Mouse (Mus musculus) heart, embryonic 14.5 days (tissue): ENCODE results near the gene Psmb9. TPM values are rescaled to one million over a fixed set of nuclear protein-coding genes. Genes with fewer than 3 reads are reported as not detected.
"Not testable (repeated sequence)": the region's sequence is repeated elsewhere in the genome, so short reads cannot be mapped to it uniquely, and the experiment has no call there.

ENCODE experiments used
- ATAC-seq: fragments of 200-750 bp; cut with Nextera tagmentation; 2 replicates; pipeline ENCODE4 v1.8.0; 2017; ENCODE audit warnings: low read depth, moderate TSS enrichment; ENCODE audit not compliant: insufficient number of reproducible peaks, insufficient read depth, low FRiP score
- H3K27ac ChIP-seq, 2 experiments: fragments of 200-500 bp in 1 of 2; fragments of 300-500 bp in 1 of 2; sonication (generic) in 1 of 2; replicated peaks in 1 of 2; 2 replicates each; pipeline ENCODE4 v1.5.1; 2012 to 2014; ENCODE audit warnings: low read depth in 2 of 2, low read length in 2 of 2, control low read depth in 1 of 2, mild to moderate bottlenecking in 1 of 2, mixed read lengths in 1 of 2; ENCODE audit not compliant: control insufficient read depth in 1 of 2, insufficient read depth in 1 of 2
- H3K27me3 ChIP-seq: fragments of 300-500 bp; sonication (generic); 2 replicates; pipeline ENCODE4 v1.6.1; 2014; ENCODE audit warnings: mild to moderate bottlenecking, low read length, control low read depth; ENCODE audit not compliant: control insufficient read depth, insufficient read depth
- H3K36me3 ChIP-seq: fragments of 300-500 bp; sonication (generic); 2 replicates; pipeline ENCODE4 v1.6.1; 2014; ENCODE audit warnings: mild to moderate bottlenecking, control low read depth, low read length, mixed read lengths; ENCODE audit not compliant: control insufficient read depth, insufficient read depth
- H3K4me1 ChIP-seq, 2 experiments: fragments of 200-500 bp in 1 of 2; fragments of 300-500 bp in 1 of 2; sonication (generic) in 1 of 2; 2 replicates each; pipeline ENCODE4 v1.6.1; 2012 to 2014; ENCODE audit warnings: low read length in 2 of 2, control low read depth in 1 of 2, mixed read lengths in 1 of 2; ENCODE audit not compliant: control insufficient read depth in 2 of 2, insufficient read depth in 2 of 2
- H3K4me2 ChIP-seq: fragments of 300-500 bp; sonication (generic); 2 replicates; pipeline ENCODE4 v1.6.1; 2014; ENCODE audit warnings: mild to moderate bottlenecking, low read length
- H3K4me3 ChIP-seq, 2 experiments: fragments of 200-500 bp in 1 of 2; fragments of 300-500 bp in 1 of 2; sonication (generic) in 1 of 2; 2 replicates each; pipeline ENCODE4 v1.5.1; 2012 to 2014; ENCODE audit warnings: low read length in 2 of 2, mild to moderate bottlenecking in 2 of 2, control low read depth in 1 of 2, low read depth in 1 of 2, moderate library complexity in 1 of 2; ENCODE audit not compliant: control insufficient read depth in 1 of 2, insufficient read depth in 1 of 2
- H3K9ac ChIP-seq: fragments of 300-500 bp; sonication (generic); 2 replicates; pipeline ENCODE4 v1.6.1; 2014; ENCODE audit warnings: mild to moderate bottlenecking, low read length
- H3K9me3 ChIP-seq: fragments of 300-500 bp; sonication (generic); 2 replicates; pipeline ENCODE4 v1.6.1; 2016; ENCODE audit warnings: low read length, control low read depth; ENCODE audit not compliant: control insufficient read depth
- WGBS: fragments of 180-500 bp; shearing (Covaris S2); extraction: QIAGEN DNeasy Blood & Tissue Kit; methylation state at CpG from one replicate; pipeline ENCODE4 v1.1.7; 2014; 5-methylcytosine and 5-hydroxymethylcytosine counted together
- polyA plus RNA-seq: library from polyadenylated mRNA; unstranded; fragments of >200 nt; fragmentation: Nextera tagmentation; extraction: Ambion mirVana; gene quantifications from 2 replicates; pipeline ENCODE4 v1.2.1, GENCODE M21; 2014

The Psmb9 gene
- polyA plus RNA-seq, 1 experiment from 2014 or later, result 1.7 TPM

- not testable (repeated sequence) for ATAC-seq, H3K9ac ChIP-seq, H3K27me3 ChIP-seq, H3K4me2 ChIP-seq, H3K4me3 ChIP-seq, H3K4me1 ChIP-seq, H3K27ac ChIP-seq, H3K36me3 ChIP-seq
- H3K9me3 ChIP-seq, result peaks cover 10% of the 10 kb centered on the region
- WGBS, result 94% methylated on average over 5 of the region's 16 CpGs
Measured at GRCm38 (mm10) chr17:34220401-34220800, 32.8 kb upstream of the Psmb9 start.

DNA sequence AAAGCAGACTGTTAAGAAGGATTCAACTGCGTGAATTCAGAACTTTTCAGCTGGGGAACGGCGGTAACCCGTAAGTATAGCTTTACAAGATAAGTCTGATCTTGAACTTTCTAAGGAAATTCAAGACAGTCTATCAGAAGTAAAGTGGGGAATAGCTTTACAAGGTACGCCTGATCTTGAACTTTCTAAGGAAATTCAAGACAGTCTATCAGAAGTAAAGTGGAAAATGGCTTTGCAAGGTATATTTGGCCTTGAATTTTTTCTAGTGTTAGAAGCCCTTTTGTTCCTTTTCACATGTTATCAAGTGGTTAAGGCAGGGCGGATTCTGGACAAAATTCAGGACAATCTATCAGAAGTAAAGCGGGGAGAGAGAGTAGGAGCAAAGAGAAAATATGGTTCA lies 32.2 kb upstream of the Psmb9 start:
- H3K9ac ChIP-seq, H3K27me3 ChIP-seq, ATAC-seq, H3K4me2 ChIP-seq, H3K4me3 ChIP-seq, H3K9me3 ChIP-seq, H3K27ac ChIP-seq, H3K4me1 ChIP-seq, H3K36me3 ChIP-seq: not testable (repeated sequence)
- WGBS, result 89% methylated on average over 3 of the region's 7 CpGs

DNA sequence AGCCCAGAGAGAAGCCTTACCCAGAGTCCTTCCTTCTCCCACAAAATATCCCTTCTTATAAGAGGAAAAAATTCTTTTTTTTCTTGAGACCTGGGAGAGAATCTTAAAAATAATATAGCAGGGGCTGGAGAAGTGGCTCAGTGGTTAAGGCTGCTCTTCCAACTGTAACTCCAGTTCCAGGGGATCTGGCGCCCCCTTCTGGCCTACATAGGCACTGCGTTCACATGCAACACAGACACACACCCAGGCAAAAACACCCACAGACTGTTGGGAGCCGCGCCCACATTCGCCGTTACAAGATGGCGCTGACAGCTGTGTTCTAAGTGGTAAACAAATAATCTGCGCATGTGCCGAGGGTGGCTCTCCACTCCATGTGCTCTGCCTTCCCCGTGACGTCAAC lies 31.5 kb upstream of the Psmb9 start:
- ATAC-seq, H3K27ac ChIP-seq: not testable (repeated sequence)
- WGBS, result 85% methylated on average over 7 of the region's 11 CpGs

DNA sequence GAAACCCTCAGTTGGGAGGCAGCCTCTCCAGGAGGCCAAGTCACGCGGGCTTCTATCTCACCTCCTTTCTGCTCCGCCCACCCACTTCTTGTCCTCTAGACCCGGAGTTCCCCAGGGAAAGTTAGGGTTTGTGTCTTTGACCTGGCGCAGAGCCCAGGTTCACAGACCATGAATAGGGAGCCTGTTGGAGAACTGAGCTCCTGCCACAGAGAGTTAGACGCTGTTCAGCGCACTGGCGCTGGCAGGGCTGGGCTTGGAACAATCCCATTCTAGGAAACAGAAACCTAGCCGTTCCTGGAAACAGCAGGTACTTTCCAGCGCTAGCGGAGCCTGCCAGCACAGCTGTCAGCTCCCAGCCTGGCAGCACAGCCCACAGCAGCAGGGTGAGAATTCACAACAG lies 31.1 kb upstream of the Psmb9 start:
- H3K4me3 ChIP-seq, result no peak overlapping the region
- H3K36me3 ChIP-seq, result no peaks in the 10 kb centered on the region
- no peak overlapping the region for H3K27ac ChIP-seq
- 83% methylated on average over 11 of the region's 11 CpGs for WGBS
- no peak overlapping the region for H3K4me2 ChIP-seq
- no peaks in the 10 kb centered on the region for H3K4me1 ChIP-seq
- H3K9ac ChIP-seq, result no peak overlapping the region
- ATAC-seq, result no peak
- H3K27me3 ChIP-seq, result peaks cover 16% of the 10 kb centered on the region
- H3K9me3 ChIP-seq, result peaks cover 4% of the 10 kb centered on the region; the same call in 1 of the 2 replicates

More for the DNA sequence above, 31.5 kb upstream of the Psmb9 start:
- H3K4me1 ChIP-seq, H3K9ac ChIP-seq, H3K36me3 ChIP-seq, H3K4me3 ChIP-seq, H3K4me2 ChIP-seq, H3K9me3 ChIP-seq: not testable (repeated sequence)
- peaks cover 12% of the 10 kb centered on the region for H3K27me3 ChIP-seq

GRCm38 (mm10) chr17:34217986-34218385 lies 30.4 kb upstream of the Psmb9 start:
- WGBS, result 82% methylated on average over 5 of the region's 5 CpGs

DNA sequence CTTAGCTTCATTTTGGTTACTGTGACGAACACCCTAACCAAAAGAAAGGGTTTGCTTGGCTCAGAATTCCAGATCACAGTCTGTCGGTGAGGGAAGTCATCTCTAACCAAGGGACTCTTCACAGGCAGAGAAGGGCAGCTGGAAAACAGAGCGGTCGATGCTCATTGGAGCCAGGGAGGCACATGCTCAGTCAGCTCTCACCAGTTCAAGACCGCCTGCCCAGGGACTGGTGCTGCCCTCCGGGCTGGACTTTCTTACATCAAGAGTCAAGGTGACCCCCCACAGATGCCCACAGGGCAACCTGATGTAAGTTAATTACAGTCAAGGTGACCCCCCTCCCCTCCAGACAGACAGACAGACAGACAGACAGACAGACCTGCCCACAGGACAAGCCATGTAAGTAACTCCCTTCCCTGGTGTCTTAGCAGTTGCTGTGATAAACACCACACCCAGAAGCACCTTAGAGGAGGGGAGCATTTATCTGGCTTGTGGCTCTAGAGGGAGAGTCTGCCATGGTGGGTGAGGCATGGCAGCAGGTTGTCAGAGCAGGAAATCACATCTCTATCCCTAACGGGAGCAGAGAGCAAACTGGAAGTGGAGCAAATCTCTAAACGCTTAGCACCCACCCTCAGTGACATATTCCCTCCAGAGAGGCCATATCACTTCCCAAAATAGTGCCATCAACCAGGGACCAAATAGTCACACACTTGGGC lies 29.8 kb upstream of the Psmb9 start:
- H3K4me1 ChIP-seq, result no peaks in the 10 kb centered on the region
- ATAC-seq, result no peak
- no peak overlapping the region for H3K27ac ChIP-seq
- no peaks in the 10 kb centered on the region for H3K36me3 ChIP-seq
- H3K27me3 ChIP-seq, result peaks cover 29% of the 10 kb centered on the region
- H3K9me3 ChIP-seq, result peaks cover 4% of the 10 kb centered on the region; the same call in 1 of the 2 replicates
- H3K9ac ChIP-seq, result no peak overlapping the region
- H3K4me2 ChIP-seq, result no peak overlapping the region
- no peak overlapping the region for H3K4me3 ChIP-seq
- 78% methylated on average over 8 of the region's 8 CpGs for WGBS

More at GRCm38 (mm10) chr17:34217986-34218385, 30.4 kb upstream of the Psmb9 start:
- H3K4me2 ChIP-seq, result no peak overlapping the region
- H3K27ac ChIP-seq, result no peak overlapping the region
- no peak for ATAC-seq
- no peak overlapping the region for H3K4me3 ChIP-seq
- peaks cover 23% of the 10 kb centered on the region for H3K27me3 ChIP-seq
- H3K9me3 ChIP-seq, result peaks cover 4% of the 10 kb centered on the region; the same call in 1 of the 2 replicates
- no peak overlapping the region for H3K9ac ChIP-seq
- H3K4me1 ChIP-seq, result no peaks in the 10 kb centered on the region
- no peaks in the 10 kb centered on the region for H3K36me3 ChIP-seq

GRCm38 (mm10) chr17:34215176-34215575 lies 27.6 kb upstream of the Psmb9 start:
- Histone ChIP-seq H3K4me1 (no peaks in the 10 kb centered on the region), H3K36me3 (no peaks in the 10 kb centered on the region), H3K4me2 (no peak overlapping the region), H3K27me3 (peaks cover 51% of the 10 kb centered on the region), H3K9me3 (peaks cover 4% of the 10 kb centered on the region; the same call in 1 of the 2 replicates), H3K4me3 (no peak overlapping the region), H3K27ac (no peak overlapping the region), H3K9ac (no peak overlapping the region)
- 86% methylated on average over 12 of the region's 12 CpGs for WGBS
- ATAC-seq, result no peak

GRCm38 (mm10) chr17:34213936-34214335 lies 26.4 kb upstream of the Psmb9 start:
- WGBS, result 46% methylated on average over 21 of the region's 21 CpGs
- no peak for ATAC-seq
- Histone ChIP-seq H3K36me3 (no peaks in the 10 kb centered on the region), H3K27me3 (peaks cover 56% of the 10 kb centered on the region), H3K27ac (no peak overlapping the region), H3K9me3 (peaks cover 4% of the 10 kb centered on the region; the same call in 1 of the 2 replicates), H3K9ac (no peak overlapping the region), H3K4me2 (no peak overlapping the region), H3K4me1 (no peaks in the 10 kb centered on the region), H3K4me3 (no peak overlapping the region)
